Mouse (Mus musculus) limb, embryonic 14.5 days (tissue): ENCODE measurements around the gene Atp5mpl. TPM values are rescaled to one million over a fixed set of nuclear protein-coding genes. Genes with fewer than 3 reads are reported as not detected.

Experiments used
- ATAC-seq: fragments of 200-750 bp; cut with Nextera tagmentation; 2 replicates; pipeline ENCODE4 v1.8.0; 2017; ENCODE audit warnings: low read depth, moderate number of reproducible peaks, moderate TSS enrichment; ENCODE audit not compliant: low FRiP score
- DNase-seq: peaks from one replicate; pipeline ENCODE4 v3.0.0-alpha.2; 2015; ENCODE audit warnings: low spot score
- H3K27ac ChIP-seq: fragments of 300-500 bp; sonication (generic); replicated peaks from 2 replicates; pipeline ENCODE4 v1.5.1; 2014; ENCODE audit warnings: low read depth, mild to moderate bottlenecking, low read length, moderate library complexity, mixed read lengths
- H3K27me3 ChIP-seq: fragments of 300-500 bp; sonication (generic); 2 replicates; pipeline ENCODE4 v1.6.1; 2014; ENCODE audit warnings: low read length, mixed read lengths; ENCODE audit not compliant: control insufficient read depth, insufficient read depth
- H3K36me3 ChIP-seq: fragments of 300-500 bp; sonication (generic); 2 replicates; pipeline ENCODE4 v1.6.1; 2014; ENCODE audit warnings: mild to moderate bottlenecking, low read length, moderate library complexity, mixed read lengths; ENCODE audit not compliant: control insufficient read depth, insufficient read depth
- H3K4me1 ChIP-seq: fragments of 300-500 bp; sonication (generic); 2 replicates; pipeline ENCODE4 v1.6.1; 2014; ENCODE audit warnings: antibody characterized with exemption, low read length, mixed read lengths; ENCODE audit not compliant: control insufficient read depth, insufficient read depth
- H3K4me2 ChIP-seq: fragments of 300-500 bp; sonication (generic); replicated peaks from 2 replicates; pipeline ENCODE4 v1.6.1; 2014; ENCODE audit warnings: low read depth, mild to moderate bottlenecking, low read length, moderate library complexity; ENCODE audit not compliant: severe bottlenecking
- H3K4me3 ChIP-seq: fragments of 300-500 bp; sonication (generic); replicated peaks from 2 replicates; pipeline ENCODE4 v1.5.1; 2014; ENCODE audit warnings: low read length
- H3K9ac ChIP-seq: fragments of 300-500 bp; sonication (generic); 2 replicates; pipeline ENCODE4 v1.6.1; 2014; ENCODE audit warnings: mild to moderate bottlenecking, low read depth, low read length, moderate library complexity; ENCODE audit not compliant: severe bottlenecking
- H3K9me3 ChIP-seq: fragments of 300-500 bp; sonication (generic); 2 replicates; pipeline ENCODE4 v1.6.1; 2016; ENCODE audit warnings: low read length; ENCODE audit not compliant: control insufficient read depth
- POLR2A ChIP-seq: fragments of 200-500 bp; IDR thresholded peaks from 2 replicates; pipeline ENCODE4 v1.8.0; 2012; ENCODE audit warnings: inconsistent platforms, mild to moderate bottlenecking, moderate library complexity, borderline replicate concordance; ENCODE audit not compliant: insufficient read depth, insufficient read length; ENCODE audit errors: extremely low read depth
- WGBS: fragments of 180-500 bp; shearing (Covaris S2); extraction: QIAGEN DNeasy Blood & Tissue Kit; methylation state at CpG from one replicate; pipeline ENCODE4 v1.1.7; 2014; 5-methylcytosine and 5-hydroxymethylcytosine counted together
- polyA plus RNA-seq, 2 experiments: library from polyadenylated mRNA; depleted of rRNA in 1 of 2; stranded (reverse) in 1 of 2; unstranded in 1 of 2; fragments of >200 nt; fragmentation: Nextera tagmentation in 1 of 2; extraction: Ambion mirVana in 1 of 2; gene quantifications; 2 replicates each; pipeline versions ENCODE4 v1.2.1 to v1.2.3; 2012 to 2014

The Atp5mpl gene
- polyA plus RNA-seq, 2 experiments, result 174 to 677 TPM

DNA sequence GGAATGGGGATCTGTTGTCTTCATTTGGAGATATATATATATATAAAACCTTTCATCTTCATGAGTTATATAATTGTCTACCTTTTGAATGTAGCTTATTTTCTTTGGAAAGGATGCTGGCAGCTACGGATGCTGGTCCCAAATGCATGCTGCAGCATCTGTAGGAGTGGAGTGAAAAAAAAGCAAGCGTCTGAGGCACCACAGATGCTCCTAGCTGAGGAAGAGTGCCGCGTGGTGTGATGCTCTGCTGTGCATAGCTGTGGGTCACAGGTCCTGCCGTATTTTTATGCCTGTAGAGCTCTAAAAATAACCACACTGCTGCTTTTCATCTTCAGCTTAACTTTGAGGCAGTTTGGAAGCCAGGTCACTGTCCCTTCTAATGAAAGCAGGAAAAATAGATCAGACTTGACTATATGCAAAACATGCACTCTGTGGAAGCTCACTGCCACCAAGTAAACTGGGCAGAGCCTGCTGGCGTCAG is 14.2 kb upstream of the Atp5mpl start, which contains the start of gene Rd3l:
Gene Rd3l, minus strand, starts transcription at position 431 of the 481 bp plus-strand sequence.
- WGBS, result 69% methylated on average over 6 of the region's 6 CpGs
- H3K36me3 ChIP-seq, result no peaks in the 10 kb centered on the region
- H3K9me3 ChIP-seq, result no peaks in the 10 kb centered on the region
- H3K27me3 ChIP-seq, result no peaks in the 10 kb centered on the region
- peaks cover 12% of the 10 kb centered on the region for H3K4me1 ChIP-seq
- H3K4me3 ChIP-seq, result no peak within 1 kb of the TSS
- no peak for TF ChIP-seq POLR2A
- H3K27ac ChIP-seq, result no peak within 1 kb of the TSS
- H3K4me2 ChIP-seq, result no peak within 1 kb of the TSS
- ATAC-seq (no peak), DNase-seq (no peak)
- no peak within 1 kb of the TSS for H3K9ac ChIP-seq

- ATAC-seq, result no peak
- Histone ChIP-seq H3K27me3 (no peaks in the 10 kb centered on the region), H3K27ac (no peak overlapping the region), H3K9me3 (no peaks in the 10 kb centered on the region), H3K36me3 (no peaks in the 10 kb centered on the region), H3K4me2 (no peak overlapping the region), H3K9ac (no peak overlapping the region), H3K4me3 (no peak overlapping the region), H3K4me1 (peaks cover 12% of the 10 kb centered on the region)
- TF ChIP-seq POLR2A, result no peak
- 79% methylated on average over 6 of the region's 6 CpGs for WGBS
- no peak for DNase-seq
Observed at GRCm38 (mm10) chr12:111978274-111978673, 11.5 kb upstream of the Atp5mpl start.

- Histone ChIP-seq H3K4me1 (peaks cover 12% of the 10 kb centered on the region), H3K36me3 (no peaks in the 10 kb centered on the region), H3K27ac (no peak overlapping the region), H3K4me3 (no peak overlapping the region), H3K9ac (no peak overlapping the region), H3K9me3 (no peaks in the 10 kb centered on the region), H3K27me3 (no peaks in the 10 kb centered on the region), H3K4me2 (no peak overlapping the region)
- ATAC-seq (no peak), DNase-seq (peak; percentile 65)
- WGBS, result 34% methylated on average over 6 of the region's 6 CpGs
- no peak for TF ChIP-seq POLR2A
Observed at GRCm38 (mm10) chr12:111977138-111977537, 10.4 kb upstream of the Atp5mpl start.

DNA sequence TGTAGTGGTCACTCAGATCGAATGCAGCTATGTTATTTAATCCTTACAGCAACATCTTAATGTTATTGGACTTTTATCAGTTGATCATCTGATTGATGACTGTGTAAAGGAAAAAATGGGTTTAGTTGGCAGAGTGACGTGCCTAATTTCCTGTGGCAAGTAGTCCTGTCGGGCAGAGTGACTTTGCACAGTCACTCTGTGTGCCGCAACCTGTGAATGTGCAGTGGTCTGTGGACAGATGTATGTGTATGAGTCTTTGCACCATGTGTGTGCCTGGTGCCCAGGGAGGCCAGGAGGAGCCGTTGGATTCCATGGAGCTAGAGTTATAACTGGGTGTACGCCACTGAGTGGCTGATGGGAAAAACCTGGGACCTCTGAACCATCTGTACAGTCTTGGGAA is 7.8 kb upstream of the Atp5mpl start:
- H3K27ac ChIP-seq, result no peak overlapping the region
- no peak for DNase-seq
- no peaks in the 10 kb centered on the region for H3K27me3 ChIP-seq
- no peak overlapping the region for H3K4me3 ChIP-seq
- H3K4me1 ChIP-seq, result peaks cover 12% of the 10 kb centered on the region
- no peaks in the 10 kb centered on the region for H3K9me3 ChIP-seq
- no peak for ATAC-seq
- H3K36me3 ChIP-seq, result no peaks in the 10 kb centered on the region
- 82% methylated on average over 6 of the region's 6 CpGs for WGBS
- no peak overlapping the region for H3K9ac ChIP-seq
- no peak for TF ChIP-seq POLR2A
- no peak overlapping the region for H3K4me2 ChIP-seq

- DNase-seq (no peak), ATAC-seq (no peak)
- TF ChIP-seq POLR2A, result no peak
- H3K4me3 ChIP-seq, result no peak overlapping the region
- no peaks in the 10 kb centered on the region for H3K9me3 ChIP-seq
- 92% methylated on average over 10 of the region's 10 CpGs for WGBS
- no peak overlapping the region for H3K4me2 ChIP-seq
- H3K36me3 ChIP-seq, result no peaks in the 10 kb centered on the region
- peaks cover 8% of the 10 kb centered on the region for H3K4me1 ChIP-seq
- no peak overlapping the region for H3K9ac ChIP-seq
- no peaks in the 10 kb centered on the region for H3K27me3 ChIP-seq
- no peak overlapping the region for H3K27ac ChIP-seq
Observed at GRCm38 (mm10) chr12:111972504-111972903, 5.7 kb upstream of the Atp5mpl start.

GRCm38 (mm10) chr12:111971231-111971686 is 4.5 kb upstream of the Atp5mpl start, which contains the start of gene Tdrd9:
Gene Tdrd9, plus strand, starts transcription at chr12:111971559.
- no peak for ATAC-seq
- H3K27ac ChIP-seq, result no peak within 1 kb of the TSS
- no peaks in the 10 kb centered on the region for H3K9me3 ChIP-seq
- 77% methylated on average over 18 of the region's 18 CpGs for WGBS
- no peak within 1 kb of the TSS for H3K4me2 ChIP-seq
- TF ChIP-seq POLR2A, result no peak
- no peak within 1 kb of the TSS for H3K4me3 ChIP-seq
- no peaks in the 10 kb centered on the region for H3K27me3 ChIP-seq
- H3K4me1 ChIP-seq, result no peaks in the 10 kb centered on the region
- no peak within 1 kb of the TSS for H3K9ac ChIP-seq
- DNase-seq, result no peak
- H3K36me3 ChIP-seq, result no peaks in the 10 kb centered on the region
